Mouse (Mus musculus): ENCODE results near the gene Kbtbd13.

DNA sequence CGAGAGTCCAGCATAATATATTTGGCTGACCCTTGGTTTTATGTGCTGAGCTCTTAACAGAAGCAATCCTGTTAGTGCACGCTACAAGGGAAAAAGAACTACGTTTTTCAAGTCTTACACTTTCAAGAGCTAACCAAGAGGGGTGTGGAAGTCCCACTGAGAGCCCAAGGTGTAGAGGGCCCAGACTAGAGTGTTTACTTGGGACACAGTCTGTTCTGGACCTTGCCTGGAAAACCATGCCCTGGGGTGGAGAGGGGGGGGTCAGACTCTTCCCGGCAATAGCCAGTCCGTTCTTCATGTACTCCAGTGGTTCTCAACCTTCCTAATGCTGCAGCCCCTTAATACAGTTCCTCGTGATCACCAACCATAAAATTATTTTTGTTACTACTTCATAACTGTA is 8.5 kb upstream of the Kbtbd13 start:
- TF ChIP-seq CTCF (IDR thresholded peaks at IDR 0.05; ENCODE audit: low read depth) (no peak), EP300 (optimal IDR thresholded peaks at IDR 0.05) (no peak)
